Mouse (Mus musculus) kidney, postnatal 0 days (tissue): Measurements from ENCODE around the gene H2-Aa. TPM values are rescaled to one million over a fixed set of nuclear protein-coding genes. Genes with fewer than 3 reads are reported as not detected.

Source experiments
- ATAC-seq: fragments of 200-750 bp; cut with Nextera tagmentation; replicated peaks from 2 replicates; pipeline ENCODE4 v1.8.0; 2017; ENCODE audit warnings: low read depth, moderate number of reproducible peaks, moderate TSS enrichment, moderate library complexity; ENCODE audit not compliant: low FRiP score
- DNase-seq: peaks from one replicate; pipeline ENCODE4 v3.0.0-alpha.2; 2016; ENCODE audit warnings: low spot score
- H3K27ac ChIP-seq: fragments of 300-500 bp; sonication (generic); 2 replicates; pipeline ENCODE4 v1.5.1; 2014; ENCODE audit warnings: mild to moderate bottlenecking
- H3K27me3 ChIP-seq: fragments of 300-500 bp; sonication (generic); 2 replicates; pipeline ENCODE4 v1.6.1; 2014; ENCODE audit warnings: low read length, mixed read lengths; ENCODE audit not compliant: insufficient read depth
- H3K36me3 ChIP-seq: fragments of 300-500 bp; sonication (generic); 2 replicates; pipeline ENCODE4 v1.6.1; 2014; ENCODE audit warnings: low read length, mixed read lengths; ENCODE audit not compliant: insufficient read depth
- H3K4me1 ChIP-seq: fragments of 300-500 bp; sonication (generic); replicated peaks from 2 replicates; pipeline ENCODE4 v1.6.1; 2014; ENCODE audit warnings: antibody characterized with exemption, low read length, mixed read lengths; ENCODE audit not compliant: insufficient read depth
- H3K4me2 ChIP-seq: fragments of 300-500 bp; sonication (generic); 2 replicates; pipeline ENCODE4 v1.6.1; 2014; ENCODE audit warnings: mild to moderate bottlenecking, low read length, moderate library complexity, mixed read lengths
- H3K4me3 ChIP-seq: fragments of 300-500 bp; sonication (generic); replicated peaks from 2 replicates; pipeline ENCODE4 v1.5.1; 2014; ENCODE audit warnings: low read depth, low read length
- H3K9ac ChIP-seq: fragments of 300-500 bp; sonication (generic); 2 replicates; pipeline ENCODE4 v1.6.1; 2014; ENCODE audit warnings: low read depth, low read length
- H3K9me3 ChIP-seq: fragments of 300-500 bp; sonication (generic); replicated peaks from 2 replicates; pipeline ENCODE4 v1.6.1; 2016; ENCODE audit warnings: low read length, inconsistent platforms, mixed read lengths
- CTCF ChIP-seq: IDR thresholded peaks from 2 replicates; pipeline ENCODE4 v1.5.1; 2016; ENCODE audit warnings: antibody characterized with exemption, low read depth, mild to moderate bottlenecking, moderate library complexity
- WGBS: fragments of 180-500 bp; shearing (Covaris S2); extraction: QIAGEN DNeasy Blood & Tissue Kit; methylation state at CpG from one replicate; pipeline ENCODE4 v1.1.7; 2014; 5-methylcytosine and 5-hydroxymethylcytosine counted together
- polyA plus RNA-seq: library from polyadenylated mRNA; unstranded; fragments of >200 nt; fragmentation: Nextera tagmentation; extraction: Ambion mirVana; gene quantifications from 2 replicates; pipeline ENCODE4 v1.2.1, GENCODE M21; 2015

The H2-Aa gene
- 5.9 and 6.0 TPM in 2 replicates for polyA plus RNA-seq

DNA sequence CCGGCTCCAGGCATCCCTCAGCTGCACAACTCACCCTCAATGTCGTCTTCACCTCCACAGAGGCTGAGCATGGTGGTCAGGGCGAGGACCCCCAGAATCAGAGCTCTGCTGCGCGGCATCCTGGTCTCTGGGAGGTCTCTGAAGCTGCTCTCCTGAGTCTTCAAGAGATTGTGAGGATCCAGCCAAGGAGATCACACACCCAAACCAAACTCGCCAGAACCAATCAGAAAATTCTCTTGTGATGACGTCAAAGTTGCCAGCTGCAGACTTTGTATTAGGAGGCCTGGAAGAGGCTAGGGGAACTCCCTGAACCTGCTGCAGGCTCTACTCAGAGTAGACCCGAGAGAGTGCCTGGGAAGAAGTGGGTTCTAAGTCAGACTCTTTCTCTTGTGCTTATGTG lies at the start of gene H2-Aa:
TSS of gene H2-Aa (minus strand) at position 176 of the 400 bp plus-strand sequence.
- no peak for TF ChIP-seq CTCF
- no peak within 1 kb of the TSS for H3K4me3 ChIP-seq
- WGBS = 17% methylated on average over 8 of the region's 8 CpGs
- no peaks in the 10 kb centered on the region for H3K36me3 ChIP-seq
- no peaks in the 10 kb centered on the region for H3K9me3 ChIP-seq
- H3K27ac ChIP-seq = no peak within 1 kb of the TSS
- no peak within 1 kb of the TSS for H3K4me2 ChIP-seq
- DNase-seq = peak; percentile 86
- ATAC-seq = peak; percentile 74; the same call in 1 of the 2 replicates
- no peak within 1 kb of the TSS for H3K9ac ChIP-seq
- no peaks in the 10 kb centered on the region for H3K4me1 ChIP-seq
- H3K27me3 ChIP-seq = no peaks in the 10 kb centered on the region

DNA sequence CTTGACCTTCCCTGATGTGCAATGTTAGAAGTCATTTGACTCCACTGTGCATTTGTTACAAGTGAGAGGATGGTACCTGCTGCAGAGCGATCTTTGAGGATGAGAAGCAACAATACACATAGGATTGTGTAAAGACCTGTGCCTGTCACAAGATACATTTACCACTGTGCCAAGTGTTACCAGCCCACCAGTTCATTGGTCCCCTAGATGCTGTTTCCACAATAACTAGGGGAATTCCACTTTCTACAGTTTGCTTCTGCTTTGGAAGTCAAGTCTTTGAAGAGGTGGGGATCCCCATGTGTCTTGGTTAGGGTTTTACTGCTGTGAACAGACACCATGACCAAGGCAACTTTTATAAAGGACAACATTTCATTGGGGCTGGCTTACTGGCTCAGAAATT lies 43.6 kb upstream of the H2-Aa start:
- ATAC-seq = no peak
- Histone ChIP-seq H3K27ac (no peak overlapping the region), H3K4me3 (no peak overlapping the region), H3K9ac (no peak overlapping the region), H3K4me2 (no peak overlapping the region), H3K9me3 (no peaks in the 10 kb centered on the region), H3K4me1 (no peaks in the 10 kb centered on the region), H3K27me3 (no peaks in the 10 kb centered on the region), H3K36me3 (no peaks in the 10 kb centered on the region)
- no peak for DNase-seq
- TF ChIP-seq CTCF = no peak
- 98% methylated on average over 1 of the region's 1 CpGs for WGBS

- no peak for DNase-seq
- H3K27ac ChIP-seq = no peak overlapping the region
- 61% methylated on average over 2 of the region's 2 CpGs for WGBS
Observed at GRCm38 (mm10) chr17:34329807-34330206, 42.2 kb upstream of the H2-Aa start.

DNA sequence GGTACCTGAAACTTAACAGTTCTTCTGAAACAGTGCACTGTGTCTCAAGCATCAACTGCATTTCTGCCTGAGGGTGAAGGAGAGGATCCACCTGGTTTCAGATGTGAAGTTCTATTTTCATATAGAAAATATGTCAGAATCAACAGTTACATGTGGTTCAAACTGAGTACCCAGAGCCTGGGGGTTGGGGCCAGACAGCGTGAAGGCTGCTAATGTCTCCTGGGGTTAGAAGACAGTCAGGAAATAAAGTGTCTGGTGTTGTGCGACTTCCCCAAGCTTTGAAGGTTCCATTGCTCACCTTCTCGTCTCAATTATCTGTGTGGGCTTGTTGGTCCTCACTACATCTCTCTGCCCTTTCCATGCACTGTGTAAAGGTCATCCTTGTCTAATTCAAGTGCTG lies 38.8 kb upstream of the H2-Aa start:
- Histone ChIP-seq H3K27ac (no peak overlapping the region), H3K9me3 (no peaks in the 10 kb centered on the region), H3K9ac (no peak overlapping the region), H3K4me3 (no peak overlapping the region), H3K4me1 (no peaks in the 10 kb centered on the region), H3K27me3 (no peaks in the 10 kb centered on the region), H3K4me2 (no peak overlapping the region), H3K36me3 (no peaks in the 10 kb centered on the region)
- DNase-seq (no peak), ATAC-seq (no peak)
- TF ChIP-seq CTCF = no peak
- WGBS = 67% methylated on average over 3 of the region's 3 CpGs

More at GRCm38 (mm10) chr17:34329807-34330206, 42.2 kb upstream of the H2-Aa start:
- Histone ChIP-seq H3K9ac (no peak overlapping the region), H3K36me3 (no peaks in the 10 kb centered on the region), H3K4me3 (no peak overlapping the region), H3K9me3 (no peaks in the 10 kb centered on the region), H3K4me1 (no peaks in the 10 kb centered on the region), H3K27me3 (no peaks in the 10 kb centered on the region), H3K4me2 (no peak overlapping the region)
- no peak for ATAC-seq
- TF ChIP-seq CTCF = no peak

DNA sequence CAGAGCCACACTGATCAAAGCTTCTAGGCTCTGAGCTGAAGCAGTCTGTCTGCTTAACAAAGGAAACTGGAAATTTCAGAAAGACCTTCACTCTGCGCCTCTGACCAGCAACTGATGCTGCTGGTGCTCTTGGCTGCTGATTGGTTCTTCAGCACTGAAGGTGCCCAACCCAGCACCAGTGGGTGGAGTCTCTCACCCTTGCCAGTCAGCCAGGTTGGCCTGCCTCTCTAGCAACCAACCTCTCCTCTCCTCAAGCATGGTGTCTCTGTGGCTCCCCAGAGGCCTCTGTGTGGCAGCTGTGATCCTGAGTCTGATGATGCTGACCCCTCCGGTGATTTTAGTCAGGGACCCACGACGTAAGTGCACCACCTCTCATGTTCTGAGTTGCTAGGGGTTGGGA lies 37.8 kb upstream of the H2-Aa start, which contains the start of gene H2-Eb2:
TSS of gene H2-Eb2 (plus strand) at position 230 of the 400 bp plus-strand sequence.
- Histone ChIP-seq H3K36me3 (no peaks in the 10 kb centered on the region), H3K9ac (no peak within 1 kb of the TSS), H3K4me1 (no peaks in the 10 kb centered on the region), H3K4me2 (no peak within 1 kb of the TSS), H3K4me3 (no peak within 1 kb of the TSS), H3K9me3 (no peaks in the 10 kb centered on the region), H3K27ac (no peak within 1 kb of the TSS), H3K27me3 (no peaks in the 10 kb centered on the region)
- 45% methylated on average over 4 of the region's 4 CpGs for WGBS
- no peak for TF ChIP-seq CTCF
- DNase-seq = no peak
- ATAC-seq = no peak

DNA sequence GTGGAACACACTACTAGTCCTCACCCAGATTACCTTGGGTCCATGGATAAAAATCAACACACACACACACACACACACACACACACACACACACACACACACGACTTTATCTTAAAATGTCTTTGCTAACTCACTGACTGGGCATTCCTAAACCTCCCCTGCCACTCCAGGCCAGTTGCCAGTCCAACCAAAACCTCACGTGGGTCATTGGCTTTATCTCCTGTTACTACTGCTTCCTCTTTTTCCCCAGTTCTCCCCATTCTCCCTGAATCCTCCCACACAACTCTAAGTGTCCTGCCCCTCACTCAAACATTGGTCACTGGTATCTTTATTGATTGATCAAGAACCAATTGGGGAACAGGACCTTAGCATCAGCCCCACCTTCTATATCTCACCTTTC lies 29.7 kb upstream of the H2-Aa start:
- H3K27me3 ChIP-seq = no peaks in the 10 kb centered on the region
- no peak for TF ChIP-seq CTCF
- no peaks in the 10 kb centered on the region for H3K4me1 ChIP-seq
- H3K36me3 ChIP-seq = no peaks in the 10 kb centered on the region
- no peak for DNase-seq
- no peaks in the 10 kb centered on the region for H3K9me3 ChIP-seq
- no peak overlapping the region for H3K9ac ChIP-seq
- no peak overlapping the region for H3K4me3 ChIP-seq
- WGBS = 24% methylated on average over 2 of the region's 2 CpGs
- no peak overlapping the region for H3K4me2 ChIP-seq
- ATAC-seq = no peak
- no peak overlapping the region for H3K27ac ChIP-seq

- H3K4me1 ChIP-seq = no peaks in the 10 kb centered on the region
- H3K4me3 ChIP-seq = no peak overlapping the region
- no peak overlapping the region for H3K9ac ChIP-seq
- H3K27me3 ChIP-seq = no peaks in the 10 kb centered on the region
- H3K4me2 ChIP-seq = no peak overlapping the region
- DNase-seq (no peak), ATAC-seq (no peak)
- H3K9me3 ChIP-seq = no peaks in the 10 kb centered on the region
- WGBS = 68% methylated on average over 2 of the region's 2 CpGs
- no peaks in the 10 kb centered on the region for H3K36me3 ChIP-seq
- no peak for TF ChIP-seq CTCF
- H3K27ac ChIP-seq = no peak overlapping the region
Observed at GRCm38 (mm10) chr17:34316697-34317096, 29.1 kb upstream of the H2-Aa start.
